ENCODE assay signal across 23 mouse cellular contexts in the genomic region with DNA sequence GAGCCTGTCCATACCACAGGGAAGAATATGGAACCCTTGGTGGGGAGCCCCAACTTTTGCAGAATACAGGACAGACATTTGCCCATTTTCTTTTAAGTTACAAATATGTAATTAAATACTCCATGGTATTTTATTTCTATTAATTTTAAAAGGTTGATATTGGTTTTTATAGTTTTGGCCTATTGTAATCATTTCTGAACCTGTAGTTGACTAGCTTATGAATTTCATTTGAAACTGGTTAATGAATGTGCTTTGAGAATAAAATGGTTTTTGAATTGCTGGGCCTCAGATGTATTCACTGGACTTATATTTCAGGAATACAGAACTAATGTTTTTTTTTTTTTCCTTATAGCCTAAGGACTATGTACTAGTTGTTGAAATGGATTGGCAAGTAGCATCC. TPM values are rescaled to one million over a fixed set of nuclear protein-coding genes. Genes with fewer than 3 reads are reported as not detected.
"Had no signal": no experiment of that assay in that cellular context is flagged by ENCODE, and none has a peak within 500 bp of the region (broad histone marks: within the 10 kb centered on the region; RNA-seq: fewer than 3 reads in every experiment).

A gene (plus strand): TSS at position 301 of the 400 bp plus-strand sequence.

- H3K27ac ChIP-seq: neural tube, embryonic 12.5 days; neural tube, embryonic 13.5 days; neural tube, embryonic 15.5 days; stomach, embryonic 15.5 days; stomach, postnatal 0 days had no signal

- H3K4me3 ChIP-seq: neural tube, embryonic 12.5 days; neural tube, embryonic 13.5 days; neural tube, embryonic 15.5 days; stomach, embryonic 15.5 days had no signal

- DNase-seq: retina, postnatal 1 day; right cerebral cortex, adult 18-20 months; right cerebral cortex, postnatal 14 days; right cerebral cortex, postnatal 25 days; right cerebral cortex, postnatal 4 days; spleen, adult 18-20 months; thymus, adult 18-20 months; thymus, adult 2 months; thymus, postnatal 14 days; thymus, postnatal 25 days; thymus, postnatal 36 days; thymus, postnatal 4 days had no signal

- H3K9me3 ChIP-seq: neural tube, embryonic 12.5 days; neural tube, embryonic 13.5 days; neural tube, embryonic 15.5 days; stomach, embryonic 15.5 days had no signal

- H3K9ac ChIP-seq: neural tube, embryonic 12.5 days; neural tube, embryonic 13.5 days; neural tube, embryonic 15.5 days; stomach, embryonic 15.5 days had no signal

- H3K27me3 ChIP-seq: neural tube, embryonic 12.5 days; neural tube, embryonic 13.5 days; neural tube, embryonic 15.5 days; stomach, embryonic 15.5 days had no signal

- H3K4me1 ChIP-seq: neural tube, embryonic 12.5 days; neural tube, embryonic 13.5 days; neural tube, embryonic 15.5 days; stomach, embryonic 15.5 days had no signal

RNA-seq across cellular contexts. Expression of the gene that starts here (rescaled TPM):
- total RNA-seq: neutrophil, adult 5-6 weeks had no signal
- polyA plus RNA-seq: neural tube, embryonic 12.5 days; neural tube, embryonic 13.5 days; neural tube, embryonic 15.5 days; small intestine, adult 2 months; spleen, adult 2 months; stomach, embryonic 14.5 days; stomach, embryonic 16.5 days; thymus, adult 2 months; thymus, postnatal 0 days had no signal
